Mouse (Mus musculus) intestine, postnatal 0 days (tissue): ENCODE measurements around the gene Col4a5. TPM values are rescaled to one million over a fixed set of nuclear protein-coding genes. Genes with fewer than 3 reads are reported as not detected.

Source experiments
- ATAC-seq: fragments of 200-750 bp; cut with Nextera tagmentation; 2 replicates; pipeline ENCODE4 v1.8.0; 2017; ENCODE audit warnings: mild to moderate bottlenecking, moderate TSS enrichment, moderate library complexity
- H3K27ac ChIP-seq: fragments of 300-500 bp; sonication (generic); 2 replicates; pipeline ENCODE4 v1.5.1; 2014; ENCODE audit warnings: mild to moderate bottlenecking, low read depth, low read length, moderate library complexity
- H3K27me3 ChIP-seq: fragments of 300-500 bp; sonication (generic); replicated peaks from 2 replicates; pipeline ENCODE4 v1.6.1; 2014; ENCODE audit warnings: low read length, mixed read lengths; ENCODE audit not compliant: control insufficient read depth, insufficient read depth
- H3K36me3 ChIP-seq: fragments of 300-500 bp; sonication (generic); 2 replicates; pipeline ENCODE4 v1.6.1; 2014; ENCODE audit warnings: mild to moderate bottlenecking, moderate library complexity; ENCODE audit not compliant: control insufficient read depth, insufficient read depth
- H3K4me1 ChIP-seq: fragments of 300-500 bp; sonication (generic); replicated peaks from 2 replicates; pipeline ENCODE4 v1.6.1; 2014; ENCODE audit warnings: antibody characterized with exemption, low read length, mixed read lengths; ENCODE audit not compliant: control insufficient read depth, insufficient read depth
- H3K4me2 ChIP-seq: fragments of 300-500 bp; sonication (generic); replicated peaks from 2 replicates; pipeline ENCODE4 v1.6.1; 2014; ENCODE audit warnings: low read depth, mild to moderate bottlenecking, moderate library complexity
- H3K4me3 ChIP-seq: fragments of 300-500 bp; sonication (generic); 2 replicates; pipeline ENCODE4 v1.5.1; 2014; ENCODE audit warnings: low read depth, low read length
- H3K9ac ChIP-seq: fragments of 300-500 bp; sonication (generic); 2 replicates; pipeline ENCODE4 v1.6.1; 2014; ENCODE audit warnings: mild to moderate bottlenecking, low read depth, low read length
- H3K9me3 ChIP-seq: fragments of 300-500 bp; sonication (generic); 2 replicates; pipeline ENCODE4 v1.6.1; 2016; ENCODE audit warnings: mixed run types; ENCODE audit not compliant: control insufficient read depth
- CTCF ChIP-seq: sonication (generic); IDR thresholded peaks from 2 replicates; pipeline ENCODE4 v1.5.1; 2016; ENCODE audit warnings: low read depth, mild to moderate bottlenecking, control low read depth, antibody characterized with exemption, moderate library complexity
- WGBS: fragments of 180-500 bp; shearing (Covaris S2); extraction: QIAGEN DNeasy Blood & Tissue Kit; methylation state at CpG from one replicate; pipeline ENCODE4 v1.1.7; 2014; 5-methylcytosine and 5-hydroxymethylcytosine counted together
- polyA plus RNA-seq: library from polyadenylated mRNA; unstranded; fragments of >200 nt; fragmentation: Nextera tagmentation; extraction: Ambion mirVana; gene quantifications from 2 replicates; pipeline ENCODE4 v1.2.1, GENCODE M21; 2015

Col4a5 gene
- polyA plus RNA-seq, 1 experiment from 2014 or later, result 5.5 TPM

DNA sequence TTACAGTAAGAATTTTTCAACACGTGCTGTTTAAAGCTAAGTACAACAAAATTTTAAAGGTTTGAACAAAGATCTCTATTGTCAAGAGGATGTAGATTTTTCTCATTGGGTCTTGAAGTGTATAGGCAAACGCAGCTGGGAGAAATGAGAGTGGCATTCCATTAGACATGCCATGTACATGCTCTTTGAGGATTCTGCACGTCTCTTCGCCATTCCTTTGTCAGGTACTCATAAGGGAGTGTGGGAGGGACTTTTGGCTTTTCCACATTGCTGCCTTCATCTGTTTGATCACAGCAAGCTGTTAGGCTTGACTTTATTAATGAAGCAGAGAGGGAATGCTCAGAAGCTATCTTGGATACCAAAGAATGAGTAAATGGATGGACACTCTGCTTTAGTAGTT, 19.4 kb downstream of the Col4a5 start:
- H3K27me3 ChIP-seq, result no peaks in the 10 kb centered on the region
- H3K9me3 ChIP-seq, result no peaks in the 10 kb centered on the region
- no peak overlapping the region for H3K27ac ChIP-seq
- no peak overlapping the region for H3K4me3 ChIP-seq
- H3K4me2 ChIP-seq, result no peak overlapping the region
- no peaks in the 10 kb centered on the region for H3K36me3 ChIP-seq
- 81% methylated on average over 4 of the region's 4 CpGs for WGBS
- no peak for ATAC-seq
- no peaks in the 10 kb centered on the region for H3K4me1 ChIP-seq
- no peak overlapping the region for H3K9ac ChIP-seq
- TF ChIP-seq CTCF, result no peak

DNA sequence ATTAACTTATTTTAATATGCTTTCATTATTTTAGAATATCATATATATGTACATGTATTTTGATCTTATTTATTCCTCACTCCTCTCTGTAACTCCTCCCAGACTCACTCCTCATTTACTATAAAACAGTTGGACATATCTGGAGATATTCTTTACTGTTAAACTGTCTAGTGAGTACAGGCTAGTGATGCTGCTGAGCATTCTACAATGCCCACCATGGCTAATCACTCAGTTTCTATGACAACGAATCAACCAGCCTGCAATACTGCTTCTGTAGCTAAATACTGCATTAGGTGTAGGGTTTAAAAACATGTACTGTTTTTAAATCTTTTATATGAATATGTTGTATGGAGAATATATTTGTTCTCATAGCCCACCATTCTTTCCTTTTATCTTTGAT, 27.9 kb downstream of the Col4a5 start:
- no peak for ATAC-seq
- no peak overlapping the region for H3K9ac ChIP-seq
- 90% methylated on average over 1 of the region's 1 CpGs for WGBS

DNA sequence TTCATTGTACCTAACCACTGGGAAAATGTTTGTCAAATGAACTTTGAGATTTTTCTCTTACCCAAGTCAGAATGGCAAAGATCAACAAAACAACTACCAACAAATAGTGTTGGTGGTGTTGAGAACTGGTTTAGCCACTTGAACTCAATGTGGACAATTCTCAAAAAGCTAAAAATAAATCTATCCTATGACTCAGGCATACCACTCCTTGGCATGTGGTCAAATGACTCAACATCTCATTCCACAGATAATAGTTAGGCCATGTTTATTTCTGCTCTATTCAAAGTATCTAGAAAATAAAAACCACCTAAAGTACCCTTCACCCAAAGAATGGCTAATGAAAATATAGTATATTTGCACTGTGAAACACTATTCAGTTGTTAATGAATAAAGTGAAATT, 58.3 kb downstream of the Col4a5 start:
- Histone ChIP-seq H3K4me2 (no peak overlapping the region), H3K9me3 (no peaks in the 10 kb centered on the region), H3K4me1 (no peaks in the 10 kb centered on the region), H3K9ac (no peak overlapping the region), H3K36me3 (no peaks in the 10 kb centered on the region), H3K27ac (no peak overlapping the region), H3K4me3 (no peak overlapping the region), H3K27me3 (no peaks in the 10 kb centered on the region)
- ATAC-seq, result no peak
- TF ChIP-seq CTCF, result no peak

More for the DNA sequence above, 27.9 kb downstream of the Col4a5 start:
- Histone ChIP-seq H3K27me3 (no peaks in the 10 kb centered on the region), H3K4me3 (no peak overlapping the region), H3K27ac (no peak overlapping the region), H3K4me1 (no peaks in the 10 kb centered on the region), H3K4me2 (no peak overlapping the region), H3K36me3 (no peaks in the 10 kb centered on the region), H3K9me3 (no peaks in the 10 kb centered on the region)
- no peak for TF ChIP-seq CTCF

DNA sequence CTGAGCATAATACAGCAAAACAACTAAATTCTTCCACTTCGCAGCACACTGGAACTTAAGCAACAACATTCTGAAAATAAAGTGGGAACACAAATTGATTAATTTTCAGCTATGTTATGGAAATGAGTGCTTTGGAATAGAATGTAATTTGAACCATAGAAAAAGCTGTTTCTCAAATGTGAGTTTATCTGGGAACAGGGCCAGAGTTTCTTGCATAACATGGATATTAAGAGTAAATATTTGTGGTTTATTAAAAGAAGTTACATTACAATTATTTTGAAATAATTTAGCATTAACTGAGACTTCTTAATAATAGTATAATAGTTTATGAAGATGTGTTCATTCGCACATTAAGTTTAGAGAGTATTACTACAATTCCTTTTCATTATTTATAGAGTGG, 72.3 kb downstream of the Col4a5 start:
- no peaks in the 10 kb centered on the region for H3K27me3 ChIP-seq
- no peak overlapping the region for H3K9ac ChIP-seq
- no peak overlapping the region for H3K27ac ChIP-seq
- no peaks in the 10 kb centered on the region for H3K4me1 ChIP-seq
- WGBS, result 84% methylated on average over 2 of the region's 2 CpGs
- no peak overlapping the region for H3K4me3 ChIP-seq
- H3K4me2 ChIP-seq, result no peak overlapping the region
- no peaks in the 10 kb centered on the region for H3K9me3 ChIP-seq
- H3K36me3 ChIP-seq, result no peaks in the 10 kb centered on the region
- TF ChIP-seq CTCF, result no peak
- no peak for ATAC-seq

DNA sequence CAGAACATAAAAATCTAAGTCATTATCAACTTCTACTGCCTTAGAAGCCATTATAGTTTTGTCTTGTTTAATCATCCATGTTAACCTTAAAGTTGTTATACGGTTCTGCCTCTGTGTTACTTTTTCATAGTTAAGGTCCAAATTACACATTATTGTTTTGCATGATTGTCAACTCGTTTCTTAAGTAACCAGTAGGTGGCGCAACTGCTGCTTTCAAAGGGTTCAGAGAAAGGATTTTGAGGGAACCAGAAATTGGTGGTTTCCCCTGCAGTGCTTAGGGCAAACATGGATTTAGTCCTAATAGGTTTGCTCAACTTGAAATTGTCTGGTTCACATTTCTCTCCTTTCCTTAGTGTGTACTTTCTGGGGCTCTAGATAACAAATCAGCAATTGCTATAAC, 115.1 kb downstream of the Col4a5 start:
- WGBS, result 26% methylated on average over 3 of the region's 3 CpGs
- no peak for ATAC-seq
- no peaks in the 10 kb centered on the region for H3K4me1 ChIP-seq
- no peak overlapping the region for H3K4me3 ChIP-seq
- peak; percentile 64 for TF ChIP-seq CTCF
- no peak overlapping the region for H3K27ac ChIP-seq
- H3K27me3 ChIP-seq, result no peaks in the 10 kb centered on the region
- no peaks in the 10 kb centered on the region for H3K9me3 ChIP-seq
- H3K36me3 ChIP-seq, result no peaks in the 10 kb centered on the region
- H3K4me2 ChIP-seq, result no peak overlapping the region
- no peak overlapping the region for H3K9ac ChIP-seq

DNA sequence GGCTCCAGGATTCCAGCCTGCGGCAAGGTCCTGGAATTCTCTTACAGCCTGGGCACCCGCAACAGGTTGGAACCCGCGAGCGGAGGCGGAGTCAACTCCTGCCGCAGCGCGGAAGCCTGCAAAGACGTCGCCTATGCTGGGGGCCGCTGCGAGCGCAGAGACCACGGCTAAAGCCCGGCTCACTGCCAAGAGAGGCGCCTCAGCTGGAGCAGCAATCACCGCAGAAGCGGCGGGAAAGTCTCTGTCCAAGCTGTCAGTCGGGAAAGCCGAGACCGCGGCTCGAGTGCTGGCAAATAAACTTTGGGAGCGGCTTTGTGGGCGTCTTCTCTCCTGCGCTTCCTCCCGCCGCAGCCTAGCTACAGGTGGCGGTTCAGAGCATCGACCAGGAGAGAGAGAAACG, 246.5 kb downstream of the Col4a5 start:
- no peaks in the 10 kb centered on the region for H3K4me1 ChIP-seq
- ATAC-seq, result no peak
- peak overlapping the region; percentile 61 for H3K4me2 ChIP-seq
- H3K4me3 ChIP-seq, result peak overlapping the region; percentile 29
- 23% methylated on average over 33 of the region's 33 CpGs for WGBS
- no peaks in the 10 kb centered on the region for H3K9me3 ChIP-seq
- TF ChIP-seq CTCF, result no peak
- H3K9ac ChIP-seq, result no peak overlapping the region
- H3K27me3 ChIP-seq, result peaks cover 51% of the 10 kb centered on the region
- no peak overlapping the region for H3K27ac ChIP-seq
- no peaks in the 10 kb centered on the region for H3K36me3 ChIP-seq

DNA sequence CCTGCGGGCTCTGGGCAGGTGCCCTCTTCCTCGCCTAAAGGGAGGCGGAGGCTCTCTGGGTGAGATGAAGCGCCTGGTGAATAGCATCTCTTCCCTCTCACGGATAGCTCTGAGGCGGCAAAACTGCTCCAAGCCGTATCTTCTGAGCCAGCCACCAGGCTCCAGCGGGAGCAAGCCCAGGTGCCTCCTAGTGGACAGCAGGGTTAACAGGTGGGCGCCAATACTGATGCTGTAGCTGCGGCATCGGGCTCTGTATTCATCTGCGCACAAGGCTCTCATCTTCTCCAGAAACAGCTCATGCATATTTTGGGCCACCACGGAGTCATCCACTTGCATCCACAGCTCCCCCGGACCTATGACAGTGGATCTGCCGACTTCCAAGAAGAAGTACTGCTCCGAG, 248.8 kb downstream of the Col4a5 start:
- Histone ChIP-seq H3K4me2 (peak overlapping the region; percentile 56), H3K36me3 (no peaks in the 10 kb centered on the region), H3K9me3 (no peaks in the 10 kb centered on the region), H3K4me1 (no peaks in the 10 kb centered on the region), H3K9ac (no peak overlapping the region), H3K4me3 (peak overlapping the region; percentile 31; the same call in 1 of the 2 replicates), H3K27me3 (peaks cover 58% of the 10 kb centered on the region), H3K27ac (no peak overlapping the region)
- WGBS, result 24% methylated on average over 16 of the region's 16 CpGs
- peak; percentile 56 for TF ChIP-seq CTCF
- no peak for ATAC-seq
